Mouse (Mus musculus): ENCODE data around the gene Zfp346. TPM values are rescaled to one million over a fixed set of nuclear protein-coding genes. Genes with fewer than 3 reads are reported as not detected.
A peak's percentile ranks its signal among the peaks of the same experiment; 100 is the strongest.

Zfp346 gene
- polyA plus RNA-seq, 1 experiment from 2014 or later = 6.9 TPM

DNA sequence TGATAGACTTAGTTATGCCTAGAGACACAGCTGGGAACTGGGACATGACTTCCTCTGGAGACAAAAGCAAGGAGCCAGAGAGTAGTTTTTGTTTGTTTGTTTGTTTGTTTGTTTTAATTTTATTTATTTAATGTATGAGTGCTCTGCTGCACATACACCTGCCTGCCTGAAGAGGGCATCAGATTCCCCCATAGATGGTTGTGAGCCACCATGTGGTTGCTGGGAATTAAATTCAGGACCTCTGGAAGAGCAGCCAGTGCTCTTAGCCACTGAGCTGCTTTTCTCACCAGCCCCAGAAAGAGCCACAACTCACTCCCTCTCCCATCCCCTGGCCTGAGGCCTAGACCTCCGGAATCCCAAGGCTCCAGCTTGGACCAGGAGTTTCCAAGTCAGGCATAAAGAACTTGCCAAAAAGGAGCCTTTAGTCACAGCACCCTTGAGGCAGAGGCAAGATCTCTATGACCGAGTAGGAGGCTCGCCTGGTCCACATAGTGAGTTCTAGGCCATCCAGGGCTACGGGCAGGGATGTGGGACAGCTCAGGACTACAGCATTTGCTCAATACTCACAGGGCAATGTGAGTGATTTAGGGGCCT lies 72.9 kb downstream of the Zfp346 start:
- Histone ChIP-seq H3K4me1 (ENCODE audit: control insufficient read depth, low read depth, low read length) (peaks cover 10% of the 10 kb centered on the region), H3K4me3 (ENCODE audit: low read depth, low read length) (no peak overlapping the region), H3K9ac (ENCODE audit: low read depth, low read length) (no peak overlapping the region), H3K9me3 (replicated peaks; ENCODE audit: control insufficient read depth, low read length) (no peaks in the 10 kb centered on the region), H3K27me3 (ENCODE audit: control insufficient read depth, insufficient read depth, low read depth, low read length) (no peaks in the 10 kb centered on the region), H3K27ac (ENCODE audit: low read length) (no peak overlapping the region), H3K4me2 (ENCODE audit: low read depth, low read length) (no peak overlapping the region), H3K36me3 (ENCODE audit: control insufficient read depth, insufficient read depth) (no peaks in the 10 kb centered on the region)
- no peak for ATAC-seq (ENCODE audit: low read depth)
- 64% methylated on average over 4 of the region's 4 CpGs for WGBS (ENCODE audit: insufficient replicate concordance)

DNA sequence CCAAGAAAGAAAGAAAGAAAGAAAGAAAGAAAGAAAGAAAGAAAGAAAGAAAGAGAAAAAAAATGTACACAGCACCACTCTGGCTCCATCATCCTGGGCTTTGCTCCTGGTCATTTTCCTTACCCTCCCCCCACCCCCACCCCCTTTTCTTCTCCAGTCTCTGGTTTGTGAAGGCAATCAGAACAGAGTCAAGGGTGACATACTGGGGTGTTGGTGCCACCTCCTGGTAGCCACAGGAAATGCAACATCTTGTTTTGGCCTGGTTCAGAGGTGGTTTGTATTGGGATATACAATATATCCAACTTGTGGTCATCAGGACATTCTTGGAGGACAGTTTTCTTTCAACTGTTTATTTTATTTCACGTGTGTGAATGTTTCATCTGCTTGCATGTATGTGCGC lies 73.4 kb downstream of the Zfp346 start:
- H3K4me2 ChIP-seq (ENCODE audit: low read depth, low read length) = no peak overlapping the region
- no peaks in the 10 kb centered on the region for H3K9me3 ChIP-seq (replicated peaks; ENCODE audit: control insufficient read depth, low read length)
- H3K27ac ChIP-seq (ENCODE audit: low read length) = no peak overlapping the region
- WGBS (ENCODE audit: insufficient replicate concordance) = 40% methylated on average over 2 of the region's 2 CpGs
- no peak overlapping the region for H3K4me3 ChIP-seq (ENCODE audit: low read depth, low read length)
- H3K4me1 ChIP-seq (ENCODE audit: control insufficient read depth, low read depth, low read length) = peaks cover 15% of the 10 kb centered on the region
- no peaks in the 10 kb centered on the region for H3K27me3 ChIP-seq (ENCODE audit: control insufficient read depth, insufficient read depth, low read depth, low read length)
- H3K9ac ChIP-seq (ENCODE audit: low read depth, low read length) = no peak overlapping the region
- no peak for ATAC-seq (ENCODE audit: low read depth)
- no peaks in the 10 kb centered on the region for H3K36me3 ChIP-seq (ENCODE audit: control insufficient read depth, insufficient read depth)

DNA sequence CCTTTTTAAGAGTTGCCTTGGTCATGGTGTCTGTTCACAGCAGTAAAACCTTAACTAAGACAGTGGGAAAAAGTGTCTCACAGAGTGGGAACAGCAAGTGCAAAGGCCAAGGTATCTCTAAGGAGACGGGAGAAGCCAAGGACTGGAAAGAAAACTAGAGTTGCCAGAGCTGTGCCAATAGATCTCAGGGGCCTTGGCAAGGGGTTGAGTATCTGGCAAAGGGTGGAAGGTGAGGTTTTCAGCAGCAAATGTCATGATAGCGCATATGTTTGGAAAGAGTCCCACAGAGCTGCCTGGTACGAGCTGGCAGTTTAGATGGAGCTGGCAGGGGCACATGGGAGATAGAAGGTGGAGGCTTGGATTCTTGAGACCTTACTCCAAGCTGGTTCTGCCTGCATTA lies 74.5 kb downstream of the Zfp346 start:
- H3K4me3 ChIP-seq (ENCODE audit: low read depth, low read length) = no peak overlapping the region
- H3K27ac ChIP-seq (ENCODE audit: low read length) = no peak overlapping the region
- ATAC-seq (ENCODE audit: low read depth) = no peak
- no peaks in the 10 kb centered on the region for H3K27me3 ChIP-seq (ENCODE audit: control insufficient read depth, insufficient read depth, low read depth, low read length)
- H3K36me3 ChIP-seq (ENCODE audit: control insufficient read depth, insufficient read depth) = no peaks in the 10 kb centered on the region
- H3K4me2 ChIP-seq (ENCODE audit: low read depth, low read length) = no peak overlapping the region
- no peak overlapping the region for H3K9ac ChIP-seq (ENCODE audit: low read depth, low read length)
- peaks cover 15% of the 10 kb centered on the region for H3K4me1 ChIP-seq (ENCODE audit: control insufficient read depth, low read depth, low read length)
- 79% methylated on average over 3 of the region's 3 CpGs for WGBS (ENCODE audit: insufficient replicate concordance)
- no peaks in the 10 kb centered on the region for H3K9me3 ChIP-seq (replicated peaks; ENCODE audit: control insufficient read depth, low read length)

GRCm38 (mm10) chr13:55181786-55182172 lies 76.7 kb downstream of the Zfp346 start:
- Histone ChIP-seq H3K27ac (ENCODE audit: low read length) (peak overlapping the region; percentile 48), H3K4me3 (ENCODE audit: low read depth, low read length) (peak overlapping the region; percentile 57), H3K9ac (ENCODE audit: low read depth, low read length) (no peak overlapping the region), H3K36me3 (ENCODE audit: control insufficient read depth, insufficient read depth) (no peaks in the 10 kb centered on the region), H3K4me2 (ENCODE audit: low read depth, low read length) (peak overlapping the region; percentile 72), H3K27me3 (ENCODE audit: control insufficient read depth, insufficient read depth, low read depth, low read length) (no peaks in the 10 kb centered on the region), H3K4me1 (ENCODE audit: control insufficient read depth, low read depth, low read length) (peaks cover 15% of the 10 kb centered on the region), H3K9me3 (replicated peaks; ENCODE audit: control insufficient read depth, low read length) (no peaks in the 10 kb centered on the region)
- WGBS (ENCODE audit: insufficient replicate concordance) = 53% methylated on average over 2 of the region's 2 CpGs
- ATAC-seq (ENCODE audit: low read depth) = no peak

DNA sequence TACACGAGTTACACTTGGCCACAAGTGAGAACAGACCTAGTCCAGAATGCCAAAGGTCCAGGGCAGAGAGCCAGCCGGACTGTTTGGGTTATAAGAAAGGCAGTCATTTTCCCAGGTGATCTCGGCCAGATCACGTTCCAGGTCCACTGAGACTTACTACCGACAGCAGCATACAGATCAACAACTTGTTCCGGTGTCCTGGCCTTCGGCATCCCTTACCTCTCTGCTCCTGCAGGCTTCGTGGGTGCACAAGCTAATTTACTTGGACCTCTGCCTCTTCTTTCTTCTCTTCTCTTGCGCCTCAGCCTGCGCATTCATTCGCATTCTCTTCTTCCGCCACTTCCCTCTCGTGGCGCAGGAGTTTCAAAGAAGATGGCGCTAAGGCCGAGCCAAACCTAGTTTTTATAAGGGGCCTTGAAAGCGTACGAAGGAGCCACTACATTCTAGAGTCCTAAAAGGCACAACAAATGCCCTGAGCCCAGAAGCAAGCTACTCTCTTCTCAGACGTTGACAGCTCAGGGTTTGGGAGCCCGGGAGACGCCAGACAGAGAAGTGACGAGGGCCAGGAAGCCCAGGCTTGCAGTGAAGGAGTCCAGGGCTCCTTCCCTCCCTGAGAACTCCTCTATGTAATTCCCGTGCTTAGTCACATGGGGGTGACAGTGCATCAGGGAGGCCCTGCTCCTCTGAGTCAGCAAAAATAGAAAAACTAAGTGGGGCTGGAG lies 77.2 kb downstream of the Zfp346 start:
- peak; percentile 88 for ATAC-seq (ENCODE audit: low read depth)
- no peaks in the 10 kb centered on the region for H3K36me3 ChIP-seq (ENCODE audit: control insufficient read depth, insufficient read depth)
- no peaks in the 10 kb centered on the region for H3K9me3 ChIP-seq (replicated peaks; ENCODE audit: control insufficient read depth, low read length)
- no peaks in the 10 kb centered on the region for H3K27me3 ChIP-seq (ENCODE audit: control insufficient read depth, insufficient read depth, low read depth, low read length)
- 8% methylated on average over 23 of the region's 23 CpGs for WGBS (ENCODE audit: insufficient replicate concordance)
- H3K4me1 ChIP-seq (ENCODE audit: control insufficient read depth, low read depth, low read length) = peaks cover 15% of the 10 kb centered on the region
- peak overlapping the region; percentile 60 for H3K9ac ChIP-seq (ENCODE audit: low read depth, low read length)
- peak overlapping the region; percentile 48 for H3K27ac ChIP-seq (ENCODE audit: low read length)
- peak overlapping the region; percentile 57 for H3K4me3 ChIP-seq (ENCODE audit: low read depth, low read length)
- peak overlapping the region; percentile 72 for H3K4me2 ChIP-seq (ENCODE audit: low read depth, low read length)

GRCm38 (mm10) chr13:55183382-55183781 lies 78.3 kb downstream of the Zfp346 start:
- 0 out of 2 replicates have a peak overlapping the region, but pooled peaks have one; percentile 53 for H3K27ac ChIP-seq (ENCODE audit: low read length)
- ATAC-seq (ENCODE audit: low read depth) = no peak
- 65% methylated on average over 6 of the region's 6 CpGs for WGBS (ENCODE audit: insufficient replicate concordance)
- peaks cover 15% of the 10 kb centered on the region for H3K4me1 ChIP-seq (ENCODE audit: control insufficient read depth, low read depth, low read length)
- H3K36me3 ChIP-seq (ENCODE audit: control insufficient read depth, insufficient read depth) = no peaks in the 10 kb centered on the region
- H3K27me3 ChIP-seq (ENCODE audit: control insufficient read depth, insufficient read depth, low read depth, low read length) = no peaks in the 10 kb centered on the region
- H3K4me2 ChIP-seq (ENCODE audit: low read depth, low read length) = no peak overlapping the region
- H3K9me3 ChIP-seq (replicated peaks; ENCODE audit: control insufficient read depth, low read length) = no peaks in the 10 kb centered on the region
- no peak overlapping the region for H3K4me3 ChIP-seq (ENCODE audit: low read depth, low read length)
- no peak overlapping the region for H3K9ac ChIP-seq (ENCODE audit: low read depth, low read length)

Other genes starting within 250 kb of the Zfp346 start
- 0.29 and 0.66 TPM in 2 replicates for gene Unc5a, start 155.9 kb upstream of the Zfp346 start, polyA plus RNA-seq (2015; fragmentation: Nextera tagmentation; extraction: Ambion mirVana)
- gene Hk3, start 83.9 kb upstream of the Zfp346 start, polyA plus RNA-seq (2015; fragmentation: Nextera tagmentation; extraction: Ambion mirVana) = 7.0 and 8.3 TPM in 2 replicates
- 13.9 and 14.3 TPM in 2 replicates for gene Uimc1, start 5.0 kb upstream of the Zfp346 start, polyA plus RNA-seq (2015; fragmentation: Nextera tagmentation; extraction: Ambion mirVana)
- gene Gm17617, start 28.2 kb downstream of the Zfp346 start, polyA plus RNA-seq (2015; fragmentation: Nextera tagmentation; extraction: Ambion mirVana) = not detected in 2 replicates
- gene Fgfr4, start 47.3 kb downstream of the Zfp346 start, polyA plus RNA-seq (2015; fragmentation: Nextera tagmentation; extraction: Ambion mirVana) = 6.1 and 6.9 TPM in 2 replicates
- gene Nsd1, start 104.5 kb downstream of the Zfp346 start, polyA plus RNA-seq (2015; fragmentation: Nextera tagmentation; extraction: Ambion mirVana) = 12.2 and 13.0 TPM in 2 replicates
- gene Prelid1, start 215.2 kb downstream of the Zfp346 start, polyA plus RNA-seq (2015; fragmentation: Nextera tagmentation; extraction: Ambion mirVana) = 202 and 206 TPM in 2 replicates
- gene Rab24, start 216.6 kb downstream of the Zfp346 start, polyA plus RNA-seq (2015; fragmentation: Nextera tagmentation; extraction: Ambion mirVana) = 42.2 and 50.1 TPM in 2 replicates
- gene Mxd3, start 224.5 kb downstream of the Zfp346 start, polyA plus RNA-seq (2015; fragmentation: Nextera tagmentation; extraction: Ambion mirVana) = 24.0 and 28.7 TPM in 2 replicates